In genomic region chr14:74822048-74822447, GRCm38 (mm10) we compare ENCODE assay signal across 20 mouse cellular contexts.
A peak's percentile ranks its signal among the peaks of the same experiment; 100 is the strongest.
DNase-seq lines count a peak whose midpoint lies in the region; ATAC-seq lines count a peak whose summit lies in the region.
"Had no signal": no experiment of that assay in that cellular context is flagged by ENCODE, and none has a peak within 500 bp of the region (broad histone marks: within the 10 kb centered on the region; RNA-seq: fewer than 3 reads in every experiment).

No protein-coding gene starts in this region.

- peak; percentile 65 for DNase-seq in embryo, embryonic 10.5 days (ENCODE audit: low spot score)
- no peak for DNase-seq in embryo, embryonic 10 days (ENCODE audit: low spot score)
- peak; percentile 71 for DNase-seq in embryonic facial prominence, embryonic 11.5 days (ENCODE audit: low spot score)
- no peak for DNase-seq in limb, embryonic 10.5 days (ENCODE audit: low spot score)
- DNase-seq in kidney, postnatal 36 days, result no peak
- no peak for DNase-seq in lung, postnatal 36 days
- DNase-seq in left cerebral cortex, postnatal 10 days (ENCODE audit: extremely low spot score in 1 of 2, low spot score in 2 of 2), result no peak
- DNase-seq: adrenal gland, postnatal 10 days; B cell, adult 2 months; cerebellum, adult 11 months; cerebellum, adult 9-10 months; cerebellum, postnatal 36 days; gastrocnemius, postnatal 10 days; heart, adult 2 months had no signal

- no peak overlapping the region for H3K27ac ChIP-seq in embryonic facial prominence, embryonic 11.5 days (replicated peaks; ENCODE audit: low read depth, low read length)
- peak overlapping the region; percentile 69 for H3K27ac ChIP-seq in limb, embryonic 10.5 days
- H3K27ac ChIP-seq: heart, adult 2 months; hindbrain, embryonic 10.5 days; hindbrain, embryonic 15.5 days had no signal

- ATAC-seq in embryonic facial prominence, embryonic 11.5 days (replicated peaks; ENCODE audit: insufficient number of reproducible peaks, low FRiP score, low TSS enrichment, low read depth), result no peak
- ATAC-seq: forebrain, embryonic 15.5 days; intestine, postnatal 0 days had no signal

- no peak overlapping the region for H3K4me3 ChIP-seq in embryonic facial prominence, embryonic 11.5 days (ENCODE audit: low read depth, low read length)
- H3K4me3 ChIP-seq in limb, embryonic 10.5 days, result no peak overlapping the region
- H3K4me3 ChIP-seq: forebrain, embryonic 15.5 days; heart, adult 2 months; heart, embryonic 12.5 days; hindbrain, embryonic 10.5 days; hindbrain, embryonic 15.5 days had no signal

- no peaks in the 10 kb centered on the region for H3K4me1 ChIP-seq in embryonic facial prominence, embryonic 11.5 days (ENCODE audit: control insufficient read depth, insufficient read depth, low read length)
- peaks cover 22% of the 10 kb centered on the region for H3K4me1 ChIP-seq in limb, embryonic 10.5 days

- no peak overlapping the region for H3K4me2 ChIP-seq in embryonic facial prominence, embryonic 11.5 days (ENCODE audit: low read depth, low read length)
- H3K4me2 ChIP-seq: forebrain, embryonic 15.5 days; heart, embryonic 12.5 days; hindbrain, embryonic 15.5 days had no signal

- H3K36me3 ChIP-seq in embryonic facial prominence, embryonic 11.5 days (replicated peaks; ENCODE audit: control insufficient read depth, insufficient read depth, low read depth, low read length), result no peaks in the 10 kb centered on the region
- no peaks in the 10 kb centered on the region for H3K36me3 ChIP-seq in limb, embryonic 10.5 days
- H3K36me3 ChIP-seq: forebrain, embryonic 15.5 days; G1E; hindbrain, embryonic 15.5 days had no signal

- WGBS in embryonic facial prominence, embryonic 11.5 days, result 14% methylated on average over 2 of the region's 2 CpGs
- WGBS in limb, embryonic 10.5 days, result 16% methylated on average over 2 of the region's 2 CpGs

- intact Hi-C loops in left cerebral cortex, postnatal 10 days (cut with DNase I), result loop anchor here (10.0 kb wide), 1 partner anchor 123 kb away; the partner anchor contains the start of gene Lrch1

- H3K9me3 ChIP-seq in embryonic facial prominence, embryonic 11.5 days (replicated peaks; ENCODE audit: control insufficient read depth, low read length), result no peaks in the 10 kb centered on the region
- H3K9me3 ChIP-seq in limb, embryonic 10.5 days (replicated peaks), result no peaks in the 10 kb centered on the region
- H3K9me3 ChIP-seq: forebrain, embryonic 15.5 days; G1E; heart, embryonic 12.5 days; hindbrain, embryonic 10.5 days; hindbrain, embryonic 15.5 days had no signal

- H3K27me3 ChIP-seq in embryonic facial prominence, embryonic 11.5 days (ENCODE audit: control insufficient read depth, insufficient read depth, low read length), result no peaks in the 10 kb centered on the region
- H3K27me3 ChIP-seq in limb, embryonic 10.5 days (ENCODE audit: low read depth, poor library complexity, severe bottlenecking), result no peaks in the 10 kb centered on the region
- H3K27me3 ChIP-seq: forebrain, embryonic 15.5 days; heart, embryonic 12.5 days; hindbrain, embryonic 15.5 days had no signal

- no peak overlapping the region for H3K9ac ChIP-seq in embryonic facial prominence, embryonic 11.5 days (replicated peaks; ENCODE audit: low read length)
- H3K9ac ChIP-seq: forebrain, embryonic 15.5 days; heart, embryonic 12.5 days; hindbrain, embryonic 15.5 days had no signal

Comparison
In these comparisons a context has a peak if more than half of its experiments do, and no peak if none do; other contexts are left out.
1. DNase-seq: peak in embryo, embryonic 10.5 days (single experiment) and embryonic facial prominence, embryonic 11.5 days (single experiment); none in embryo, embryonic 10 days (single experiment), limb, embryonic 10.5 days (single experiment), kidney, postnatal 36 days (0 of 2), lung, postnatal 36 days (single experiment) and left cerebral cortex, postnatal 10 days (0 of 2).